Mouse (Mus musculus): ENCODE results near the gene Rph3al.
A peak's percentile ranks its signal among the peaks of the same experiment; 100 is the strongest.

Gene Rph3al

DNA sequence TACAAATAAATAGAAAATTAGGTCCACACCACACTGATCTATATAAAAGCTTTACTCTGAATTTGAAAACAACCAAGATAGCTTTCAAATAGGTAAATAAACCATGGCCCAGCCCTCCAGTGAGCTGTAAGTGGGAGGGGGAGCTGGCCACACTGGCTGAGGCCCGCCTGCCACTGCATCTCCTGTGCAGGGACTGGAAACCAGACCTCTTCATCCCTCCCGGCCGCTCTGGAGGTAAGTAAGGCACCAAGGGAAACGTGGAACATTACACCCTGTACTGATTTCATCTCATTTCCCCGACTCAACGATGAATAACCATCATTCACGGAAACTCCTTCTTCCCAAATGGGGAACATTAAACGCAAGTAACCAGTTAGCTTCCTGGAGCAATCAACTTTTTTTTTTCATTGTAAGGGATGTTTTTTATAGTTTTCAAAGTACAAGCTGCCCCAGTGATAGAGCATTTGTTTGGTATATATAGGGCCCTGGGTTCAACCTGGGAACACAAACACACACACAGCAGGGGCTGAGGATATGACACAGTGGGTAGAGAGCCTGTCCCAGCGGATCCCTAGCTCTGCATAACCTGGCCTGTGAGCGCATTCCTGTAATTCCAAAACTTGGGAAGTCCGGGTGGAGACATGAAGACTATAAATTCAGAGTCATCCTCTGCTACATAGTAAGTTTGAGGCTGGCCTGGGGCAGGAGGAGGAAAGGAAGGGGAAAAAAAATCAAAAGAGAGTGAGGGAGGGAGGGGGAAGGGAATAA lies 7.1 kb downstream of the Rph3al start:
- no peak for DNase-seq (ENCODE audit: low read depth, low spot score)
- Histone ChIP-seq H3K27me3 (ENCODE audit: control insufficient read depth, insufficient read depth, low read length, poor library complexity, severe bottlenecking) (no peaks in the 10 kb centered on the region), H3K36me3 (ENCODE audit: control insufficient read depth, insufficient read depth, low read length, poor library complexity, severe bottlenecking) (no peaks in the 10 kb centered on the region)

DNA sequence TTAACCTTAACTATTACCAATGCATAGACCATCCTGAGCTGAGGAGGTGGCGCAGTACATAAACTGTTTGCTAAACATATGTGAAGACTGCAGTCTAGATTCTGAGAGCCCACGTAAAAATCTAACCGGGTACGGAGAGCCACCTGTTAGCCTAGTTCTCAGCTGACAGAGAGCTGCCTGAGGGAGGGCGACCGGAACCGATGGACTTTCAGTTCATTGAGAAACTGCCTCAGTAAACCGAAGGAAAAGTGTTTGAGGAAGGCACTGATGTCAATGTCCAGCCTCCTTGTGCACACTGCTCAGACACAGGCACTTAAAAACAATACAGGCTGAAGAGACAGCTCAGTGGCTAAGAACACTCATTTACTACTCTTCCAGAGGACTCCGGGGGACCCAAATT lies 8.0 kb downstream of the Rph3al start:
- Histone ChIP-seq H3K27me3 (ENCODE audit: control insufficient read depth, insufficient read depth, low read length, poor library complexity, severe bottlenecking) (no peaks in the 10 kb centered on the region), H3K36me3 (ENCODE audit: control insufficient read depth, insufficient read depth, low read length, poor library complexity, severe bottlenecking) (no peaks in the 10 kb centered on the region)
- DNase-seq (ENCODE audit: low read depth, low spot score) = no peak

DNA sequence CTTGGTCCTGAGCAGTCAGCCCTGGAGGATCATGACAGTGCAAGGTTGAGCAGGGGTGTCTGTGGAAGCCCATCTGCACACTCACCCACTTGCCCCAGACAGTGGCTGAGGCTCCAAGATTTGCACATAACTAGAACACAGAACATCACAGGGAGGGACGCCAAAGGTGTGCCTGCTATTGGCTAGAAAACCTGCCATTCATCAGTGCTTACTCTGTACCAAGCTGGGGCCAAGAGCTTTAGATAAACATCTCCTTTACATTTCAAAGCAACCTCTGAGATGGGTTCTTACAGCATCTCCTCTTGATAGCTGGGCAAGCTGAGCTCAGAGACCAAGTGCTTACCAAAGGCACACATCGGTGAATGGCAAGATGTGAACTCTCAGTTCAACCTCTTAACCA lies 10.3 kb downstream of the Rph3al start:
- Histone ChIP-seq H3K27me3 (ENCODE audit: control insufficient read depth, insufficient read depth, low read length, poor library complexity, severe bottlenecking) (no peaks in the 10 kb centered on the region), H3K36me3 (ENCODE audit: control insufficient read depth, insufficient read depth, low read length, poor library complexity, severe bottlenecking) (no peaks in the 10 kb centered on the region)
- DNase-seq (ENCODE audit: low read depth, low spot score) = no peak

DNA sequence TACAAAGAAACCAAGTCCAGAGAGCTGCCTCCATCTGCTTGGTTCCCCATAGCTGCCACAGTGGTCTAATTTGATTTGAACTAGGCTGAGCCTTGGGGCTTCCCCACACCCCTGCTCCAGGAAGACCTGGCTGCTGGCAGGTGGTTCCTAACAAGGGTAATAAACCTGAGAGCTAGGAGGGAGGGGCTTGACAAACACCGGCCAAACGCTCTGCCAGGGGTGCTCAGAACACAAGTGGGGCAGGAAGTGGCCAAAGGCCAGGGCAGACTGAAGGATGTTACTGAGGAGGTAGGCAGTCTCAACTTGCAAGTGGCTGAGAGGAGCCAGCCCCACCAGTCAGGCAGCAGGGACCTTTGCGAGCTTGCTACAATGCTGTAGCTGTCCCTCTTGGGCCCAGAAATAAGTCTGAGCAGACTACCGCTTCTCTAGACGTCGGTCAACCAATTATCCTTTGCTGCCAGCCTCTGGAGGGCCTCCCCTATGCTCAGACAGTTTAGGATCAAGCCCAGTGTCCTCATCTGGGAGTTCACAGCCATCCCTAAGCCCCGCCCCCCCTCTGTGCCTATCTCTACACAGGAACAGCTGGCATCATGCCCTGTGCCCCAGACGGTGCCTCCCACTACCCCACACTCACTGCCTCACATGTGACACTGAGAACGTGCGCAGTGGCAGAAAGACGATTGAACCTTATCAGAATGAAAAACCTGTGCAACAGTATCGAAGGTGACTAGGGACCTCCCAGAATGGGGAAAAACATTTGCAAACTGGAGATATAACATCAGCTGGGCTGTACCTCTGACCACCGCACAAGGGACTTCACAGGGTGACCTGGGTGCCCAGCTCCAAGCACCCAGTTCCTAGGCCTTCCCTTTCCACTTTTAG lies 11.6 kb downstream of the Rph3al start:
- peak; percentile 23 for DNase-seq (ENCODE audit: low read depth, low spot score)
- Histone ChIP-seq H3K36me3 (ENCODE audit: control insufficient read depth, insufficient read depth, low read length, poor library complexity, severe bottlenecking) (no peaks in the 10 kb centered on the region), H3K27me3 (ENCODE audit: control insufficient read depth, insufficient read depth, low read length, poor library complexity, severe bottlenecking) (no peaks in the 10 kb centered on the region)

DNA sequence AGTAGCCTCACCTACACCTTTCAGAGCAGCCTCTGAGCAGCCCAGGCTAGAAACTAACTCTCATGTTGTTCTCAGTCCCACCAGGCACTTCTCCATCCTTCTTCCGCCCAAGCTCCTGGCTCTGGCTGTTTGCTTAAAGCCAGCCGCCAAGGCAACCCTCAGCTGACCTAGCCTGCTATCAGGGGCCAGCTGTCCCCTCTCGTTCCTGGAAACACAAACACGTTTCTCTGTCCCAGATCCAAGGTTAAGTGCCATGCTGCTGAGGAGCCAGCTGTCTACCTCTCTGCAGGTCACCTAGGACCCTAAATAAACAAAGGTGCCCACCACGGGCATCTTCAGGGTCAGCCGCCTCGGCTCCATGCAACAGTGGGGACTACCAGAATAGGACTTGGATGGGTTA lies 12.4 kb downstream of the Rph3al start:
- Histone ChIP-seq H3K27me3 (ENCODE audit: control insufficient read depth, insufficient read depth, low read length, poor library complexity, severe bottlenecking) (no peaks in the 10 kb centered on the region), H3K36me3 (ENCODE audit: control insufficient read depth, insufficient read depth, low read length, poor library complexity, severe bottlenecking) (no peaks in the 10 kb centered on the region)
- no peak for DNase-seq (ENCODE audit: low read depth, low spot score)

DNA sequence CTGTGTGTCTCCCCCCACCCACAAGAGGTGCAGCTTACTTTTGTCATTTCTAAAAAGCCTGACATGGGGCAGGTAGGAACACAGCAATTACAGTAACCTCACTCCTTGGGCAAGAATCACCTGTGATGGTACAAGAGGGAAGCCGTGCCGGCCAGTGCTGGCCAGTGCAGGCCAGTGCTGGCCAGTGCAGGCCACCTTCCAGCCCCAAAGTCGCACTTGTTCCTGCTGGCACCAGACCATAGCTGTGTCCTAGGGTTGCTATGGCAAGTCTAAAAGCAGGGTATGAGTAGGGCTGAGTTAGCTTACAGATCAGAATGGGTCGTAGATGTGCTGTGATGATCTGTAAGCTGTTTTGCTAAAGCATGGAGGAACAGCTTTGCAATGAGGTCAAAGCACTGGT lies 15.5 kb downstream of the Rph3al start:
- no peak for DNase-seq (ENCODE audit: low read depth, low spot score)
- H3K27me3 ChIP-seq (ENCODE audit: control insufficient read depth, insufficient read depth, low read length, poor library complexity, severe bottlenecking) = no peaks in the 10 kb centered on the region
- no peaks in the 10 kb centered on the region for H3K36me3 ChIP-seq (ENCODE audit: control insufficient read depth, insufficient read depth, low read length, poor library complexity, severe bottlenecking)

DNA sequence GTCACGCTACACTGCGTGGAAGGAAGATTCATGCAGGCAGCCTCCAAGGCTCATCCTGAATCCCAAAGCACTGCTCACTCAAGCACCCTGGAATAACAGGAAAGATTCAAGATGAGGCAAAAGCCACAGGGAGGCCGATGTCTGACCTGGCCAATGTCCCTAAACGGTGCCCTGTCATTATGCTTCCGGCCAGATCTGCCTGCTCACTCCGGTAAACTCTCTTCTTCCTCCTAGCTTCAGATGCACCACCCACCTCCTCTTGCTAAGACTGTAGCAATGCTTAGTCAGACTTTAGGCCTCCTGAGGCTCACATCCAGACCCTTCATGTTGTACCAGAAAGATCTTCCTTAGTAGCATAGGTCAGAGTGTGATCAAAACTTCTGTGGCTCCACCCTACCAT lies 19.1 kb downstream of the Rph3al start:
- no peak for DNase-seq (ENCODE audit: low read depth, low spot score)
- no peaks in the 10 kb centered on the region for H3K36me3 ChIP-seq (ENCODE audit: control insufficient read depth, insufficient read depth, low read length, poor library complexity, severe bottlenecking)

DNA sequence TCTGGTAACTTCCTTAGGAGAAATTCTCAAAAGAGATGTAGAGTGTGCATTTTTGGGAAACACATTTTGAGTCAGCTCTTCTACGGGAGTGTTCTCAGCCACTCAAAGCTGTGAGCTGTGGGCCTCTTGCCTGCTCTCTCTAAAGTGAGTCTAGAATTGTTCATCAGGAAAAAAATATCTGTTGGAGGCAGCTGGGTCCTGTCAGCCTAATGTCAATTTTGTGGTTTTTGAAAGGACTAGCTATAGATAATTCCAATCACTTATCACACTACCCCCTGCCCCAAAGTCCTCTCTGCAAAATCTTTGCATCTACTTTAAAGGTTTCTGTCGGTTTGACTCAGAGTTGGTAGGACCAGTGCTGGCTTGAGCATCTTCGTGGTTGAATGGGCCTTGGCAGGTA lies 20.9 kb downstream of the Rph3al start:
- Histone ChIP-seq H3K27me3 (ENCODE audit: control insufficient read depth, insufficient read depth, low read length, poor library complexity, severe bottlenecking) (no peaks in the 10 kb centered on the region), H3K36me3 (ENCODE audit: control insufficient read depth, insufficient read depth, low read length, poor library complexity, severe bottlenecking) (no peaks in the 10 kb centered on the region)
- no peak for DNase-seq (ENCODE audit: low read depth, low spot score)

More for the DNA sequence above, 19.1 kb downstream of the Rph3al start:
- no peaks in the 10 kb centered on the region for H3K27me3 ChIP-seq (ENCODE audit: control insufficient read depth, insufficient read depth, low read length, poor library complexity, severe bottlenecking)

DNA sequence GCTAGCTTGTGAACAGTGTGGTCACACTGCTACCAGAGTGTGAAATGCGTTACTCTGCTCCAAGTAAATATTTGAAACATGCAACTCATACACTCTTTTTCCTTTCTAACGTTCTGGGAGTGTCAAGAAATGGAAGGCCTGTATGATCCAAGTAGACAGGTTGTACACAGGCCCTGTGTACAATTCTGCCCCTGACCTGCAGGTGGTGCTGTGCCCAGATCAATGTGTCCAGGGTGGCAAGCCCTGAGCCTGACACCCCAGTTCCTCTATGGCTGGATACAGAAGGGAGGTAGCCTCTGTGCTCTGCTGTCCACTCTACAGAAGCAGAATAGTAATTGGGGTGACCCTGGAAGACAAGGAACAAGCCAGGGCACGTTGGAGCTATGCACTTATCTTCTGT lies 24.3 kb downstream of the Rph3al start:
- H3K27me3 ChIP-seq (ENCODE audit: control insufficient read depth, insufficient read depth, low read length, poor library complexity, severe bottlenecking) = no peaks in the 10 kb centered on the region
- DNase-seq (ENCODE audit: low read depth, low spot score) = peak; percentile 84
- no peaks in the 10 kb centered on the region for H3K36me3 ChIP-seq (ENCODE audit: control insufficient read depth, insufficient read depth, low read length, poor library complexity, severe bottlenecking)

DNA sequence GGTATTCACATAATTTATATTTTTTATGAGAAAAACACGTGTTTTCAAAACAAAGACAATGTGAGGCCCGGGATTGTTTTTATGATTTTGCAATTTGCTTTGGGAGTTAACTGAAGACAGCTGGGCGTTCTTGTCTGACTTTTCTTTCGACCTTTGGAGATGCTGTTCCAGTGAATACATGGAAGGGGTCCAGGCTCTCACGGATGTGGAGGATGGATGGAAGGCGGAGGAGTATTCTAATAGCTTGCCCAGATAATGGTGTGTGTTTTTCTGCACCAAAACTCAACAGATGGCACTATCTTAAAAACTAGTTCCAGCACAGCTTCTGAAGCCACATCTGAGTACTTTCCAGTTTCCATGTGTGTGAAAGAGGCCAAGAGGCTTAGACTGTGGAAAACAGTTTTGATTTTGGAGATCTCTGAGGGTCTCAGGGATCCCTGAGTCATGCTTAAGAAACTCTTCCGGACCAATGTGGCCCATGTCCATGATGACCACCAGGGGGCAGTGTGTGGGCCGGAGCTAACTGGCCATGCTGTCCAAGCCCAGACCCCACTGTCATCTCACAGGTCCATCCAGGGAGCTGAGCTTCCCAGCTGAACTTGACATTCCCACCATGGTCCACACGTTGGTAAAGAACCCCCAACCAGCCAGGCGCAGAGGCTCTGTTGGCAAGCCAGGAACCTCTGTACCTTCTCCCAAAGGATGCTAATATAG lies 25.1 kb downstream of the Rph3al start:
- Histone ChIP-seq H3K36me3 (ENCODE audit: control insufficient read depth, insufficient read depth, low read length, poor library complexity, severe bottlenecking) (0 out of 2 replicates have a peak, but pooled peaks cover under 1% of the 10 kb centered on the region), H3K27me3 (ENCODE audit: control insufficient read depth, insufficient read depth, low read length, poor library complexity, severe bottlenecking) (no peaks in the 10 kb centered on the region)
- DNase-seq (ENCODE audit: low read depth, low spot score) = peak; percentile 76

DNA sequence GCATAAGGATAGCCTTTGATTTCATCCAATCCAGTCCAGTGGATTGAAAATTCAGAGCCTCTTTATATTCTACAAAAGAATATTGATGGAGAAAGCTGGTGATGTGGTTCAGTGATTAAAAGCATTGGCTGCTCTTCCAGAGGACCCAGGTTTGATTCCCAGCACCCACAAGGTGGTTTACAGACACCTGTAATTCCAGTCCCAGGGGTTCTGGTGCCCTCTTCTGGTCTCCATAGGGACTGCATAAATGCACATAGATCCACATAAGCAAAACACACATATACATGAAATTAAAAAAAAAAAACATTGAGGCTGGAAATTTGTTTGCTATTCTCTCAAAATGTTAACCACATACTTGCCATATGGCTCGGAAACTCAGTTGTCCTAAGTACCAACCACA lies 26.3 kb downstream of the Rph3al start:
- H3K27me3 ChIP-seq (ENCODE audit: control insufficient read depth, insufficient read depth, low read length, poor library complexity, severe bottlenecking) = no peaks in the 10 kb centered on the region
- peak; percentile 27 for DNase-seq (ENCODE audit: low read depth, low spot score)
- 0 out of 2 replicates have a peak, but pooled peaks cover 3% of the 10 kb centered on the region for H3K36me3 ChIP-seq (ENCODE audit: control insufficient read depth, insufficient read depth, low read length, poor library complexity, severe bottlenecking)

DNA sequence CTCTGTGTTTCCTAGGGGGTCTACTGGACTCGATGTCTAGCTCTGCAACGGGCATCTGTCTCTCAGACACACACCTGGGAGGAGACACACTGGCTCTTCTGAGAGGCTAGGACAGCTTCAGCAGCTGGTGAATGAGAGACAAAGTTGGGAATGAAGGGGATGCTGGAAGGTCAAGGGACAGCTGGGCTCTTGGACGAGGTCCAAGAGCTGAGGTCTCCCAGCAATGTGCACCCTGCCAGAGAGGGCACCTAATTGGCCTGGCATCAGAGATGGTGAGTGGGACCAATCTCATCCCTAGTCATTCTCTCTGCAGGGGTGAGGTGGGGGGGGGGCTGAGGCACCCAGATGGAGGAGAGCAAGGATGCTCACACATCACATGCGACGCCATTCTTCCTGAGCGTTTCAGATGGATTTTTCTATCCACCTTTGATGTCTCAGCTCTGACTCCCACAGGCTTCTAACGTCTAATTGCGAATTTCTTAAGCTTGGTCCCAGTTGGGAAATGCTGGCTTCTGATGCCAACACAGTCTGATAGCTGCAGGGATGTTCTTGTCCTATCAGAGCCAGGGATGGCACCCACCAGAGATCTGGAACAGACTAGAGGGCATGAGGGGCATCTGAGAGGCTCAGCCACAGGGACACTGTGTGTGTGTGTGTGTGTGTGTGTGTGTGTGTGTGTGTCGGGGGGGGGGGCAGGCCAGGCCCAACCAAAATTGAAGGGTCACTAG lies 28.4 kb downstream of the Rph3al start:
- no peaks in the 10 kb centered on the region for H3K27me3 ChIP-seq (ENCODE audit: control insufficient read depth, insufficient read depth, low read length, poor library complexity, severe bottlenecking)
- no peak for DNase-seq (ENCODE audit: low read depth, low spot score)
- H3K36me3 ChIP-seq (ENCODE audit: control insufficient read depth, insufficient read depth, low read length, poor library complexity, severe bottlenecking) = 0 out of 2 replicates have a peak, but pooled peaks cover 5% of the 10 kb centered on the region

DNA sequence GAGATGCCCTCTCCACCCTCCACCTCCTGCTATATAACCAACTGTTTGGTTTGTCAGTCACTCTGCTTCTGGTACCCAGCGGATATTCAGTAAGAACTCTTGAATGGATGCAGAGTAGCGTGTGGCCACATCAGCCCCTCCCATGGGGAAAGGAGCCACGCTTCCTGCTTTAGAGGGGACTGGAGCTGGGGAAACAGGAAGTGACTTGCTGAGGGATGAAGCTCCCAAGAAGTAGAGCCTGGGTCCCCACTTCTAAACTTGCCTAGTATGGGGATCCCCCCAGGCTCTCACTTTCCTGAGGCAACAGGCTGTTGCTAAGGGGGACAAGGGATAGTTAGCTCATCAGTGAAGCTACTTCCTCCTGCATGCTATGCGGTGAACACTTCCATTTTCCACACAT lies 30.8 kb downstream of the Rph3al start:
- Histone ChIP-seq H3K27me3 (ENCODE audit: control insufficient read depth, insufficient read depth, low read length, poor library complexity, severe bottlenecking) (no peaks in the 10 kb centered on the region), H3K36me3 (ENCODE audit: control insufficient read depth, insufficient read depth, low read length, poor library complexity, severe bottlenecking) (0 out of 2 replicates have a peak, but pooled peaks cover 5% of the 10 kb centered on the region)
- DNase-seq (ENCODE audit: low read depth, low spot score) = no peak

DNA sequence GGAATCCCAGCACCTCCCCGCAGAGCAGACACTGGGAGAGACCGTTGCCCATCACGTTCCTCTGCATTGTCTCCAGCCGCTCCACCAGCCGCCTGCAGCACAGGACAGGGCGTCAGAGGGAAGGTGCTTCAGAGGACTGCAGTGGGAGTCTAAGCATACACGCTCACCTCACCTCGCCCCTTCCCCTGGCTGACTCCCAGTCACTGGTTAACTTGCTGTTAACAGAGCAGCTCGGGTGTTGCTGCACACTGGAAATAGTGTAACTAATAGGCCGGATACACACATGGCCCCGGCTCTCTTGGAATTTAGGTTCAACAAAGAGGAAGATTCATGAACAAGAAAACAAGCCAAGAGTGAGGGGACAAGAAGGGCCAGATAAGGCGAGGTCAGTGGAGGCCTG lies 31.7 kb downstream of the Rph3al start:
- DNase-seq (ENCODE audit: low read depth, low spot score) = no peak
- Histone ChIP-seq H3K36me3 (ENCODE audit: control insufficient read depth, insufficient read depth, low read length, poor library complexity, severe bottlenecking) (0 out of 2 replicates have a peak, but pooled peaks cover 5% of the 10 kb centered on the region), H3K27me3 (ENCODE audit: control insufficient read depth, insufficient read depth, low read length, poor library complexity, severe bottlenecking) (no peaks in the 10 kb centered on the region)
